Mouse (Mus musculus) myocyte (in vitro differentiated cells): ENCODE results near the gene Gm20489.

Experiments
- CEBPB ChIP-seq: IDR thresholded peaks from 2 replicates; pipeline ENCODE4 v1.6.1; 2011; ENCODE audit warnings: mild to moderate bottlenecking, moderate library complexity; ENCODE audit not compliant: poor library complexity, insufficient read depth, severe bottlenecking
- E2F4 ChIP-seq: IDR thresholded peaks from one replicate; pipeline ENCODE4 v1.6.1; 2011; ENCODE audit warnings: mild to moderate bottlenecking, control low read depth, moderate library complexity; ENCODE audit not compliant: insufficient read depth
- MYOG ChIP-seq, 3 experiments: IDR thresholded peaks; one replicate each; pipeline ENCODE4 v1.6.1; 2011; ENCODE audit warnings: control low read depth in 2 of 3, low read depth in 2 of 3, mild to moderate bottlenecking in 2 of 3; ENCODE audit not compliant: insufficient read length in 2 of 3, control insufficient read depth in 1 of 3, insufficient read depth in 1 of 3
- POLR2A ChIP-seq: IDR thresholded peaks from one replicate; pipeline ENCODE4 v1.6.1; 2011; ENCODE audit warnings: low read depth, mild to moderate bottlenecking, control low read depth, moderate library complexity; ENCODE audit not compliant: insufficient read length
- TCF12 ChIP-seq: IDR thresholded peaks from one replicate; pipeline ENCODE4 v1.6.1; 2011; ENCODE audit warnings: mild to moderate bottlenecking, control low read depth; ENCODE audit not compliant: poor library complexity, insufficient read depth, severe bottlenecking
- TCF3 ChIP-seq: IDR thresholded peaks from one replicate; pipeline ENCODE4 v1.6.1; 2011; ENCODE audit warnings: low read depth, control low read depth; ENCODE audit not compliant: insufficient read length

- no peak for TF ChIP-seq TCF12
- TF ChIP-seq E2F4: no peak
- TF ChIP-seq POLR2A: no peak
- TF ChIP-seq CEBPB: no peak
- no peak for TF ChIP-seq TCF3
- TF ChIP-seq MYOG (IDR thresholded peaks at IDR 0.05; ENCODE audit: control insufficient read depth in 1 of 3, insufficient read depth in 1 of 3, insufficient read length in 2 of 3, low read depth in 2 of 3): no peak
Measured at GRCm38 (mm10) chrX:101287543-101287942, 18.7 kb upstream of the Gm20489 start.
